In the genomic region with DNA sequence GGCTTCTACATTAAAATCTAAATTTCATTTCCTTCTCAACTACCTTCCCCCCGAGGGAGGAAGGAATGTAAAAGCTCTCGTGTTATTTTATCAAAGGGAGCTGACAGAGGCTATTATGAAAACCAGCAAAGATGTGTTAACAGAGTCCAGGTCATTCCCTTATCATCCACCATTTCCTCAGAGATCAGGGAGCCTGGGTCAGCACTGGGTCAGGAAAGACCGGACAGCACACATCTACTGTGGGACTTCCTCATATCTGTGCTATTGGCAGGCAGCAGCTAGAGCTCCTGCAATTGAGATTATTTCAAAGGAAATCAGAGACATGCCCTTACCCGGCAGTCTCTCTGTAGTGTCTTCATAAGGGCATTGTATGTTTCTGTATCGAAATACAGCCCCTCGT, we compare ENCODE assay signal across 19 mouse cellular contexts.
"Had no signal": no experiment of that assay in that cellular context is flagged by ENCODE, and none has a peak within 500 bp of the region (broad histone marks: within the 10 kb centered on the region; RNA-seq: fewer than 3 reads in every experiment).

No protein-coding gene starts in this region.

- H3K4me1 ChIP-seq: liver, embryonic 12.5 days; liver, embryonic 15.5 days; stomach, embryonic 15.5 days had no signal

- H3K27ac ChIP-seq: kidney, embryonic 15.5 days; left cerebral cortex, adult 2 months; liver, embryonic 12.5 days; liver, embryonic 15.5 days; macrophage; neural tube, embryonic 13.5 days; stomach, embryonic 15.5 days had no signal

- H3K9me3 ChIP-seq: kidney, embryonic 15.5 days; liver, embryonic 12.5 days; liver, embryonic 15.5 days; neural tube, embryonic 13.5 days; stomach, embryonic 15.5 days had no signal

- ATAC-seq: liver, embryonic 12.5 days; lung, postnatal 0 days; midbrain, embryonic 16.5 days had no signal

- H3K4me3 ChIP-seq: kidney, embryonic 15.5 days; left cerebral cortex, adult 2 months; liver, embryonic 12.5 days; liver, embryonic 15.5 days; myocyte; neural tube, embryonic 13.5 days; stomach, embryonic 15.5 days had no signal

- H3K9ac ChIP-seq: kidney, embryonic 15.5 days; liver, embryonic 12.5 days; liver, embryonic 15.5 days; lung, embryonic 14.5 days; neural tube, embryonic 13.5 days; stomach, embryonic 15.5 days had no signal

- H3K27me3 ChIP-seq: kidney, embryonic 15.5 days; liver, embryonic 12.5 days; liver, embryonic 15.5 days; neural tube, embryonic 13.5 days; stomach, embryonic 15.5 days had no signal

- H3K36me3 ChIP-seq: kidney, embryonic 15.5 days; neural tube, embryonic 13.5 days; stomach, embryonic 15.5 days had no signal

- DNase-seq: kidney, adult 8-10 months; kidney, postnatal 10 days; kidney, postnatal 36 days; layer of hippocampus, postnatal 36 days; lung, embryonic 14.5 days; retina, postnatal 1 day; right cerebral cortex, postnatal 25 days; spleen, adult 18-20 months; thymus, postnatal 25 days had no signal

- H3K4me2 ChIP-seq: kidney, embryonic 15.5 days; liver, embryonic 12.5 days; liver, embryonic 15.5 days; lung, embryonic 14.5 days; neural tube, embryonic 13.5 days; stomach, embryonic 15.5 days had no signal
